ENCODE assay signal across 8 mouse cellular contexts in genomic region chr10:126752699-126753098, GRCm38 (mm10).
A peak's percentile ranks its signal among the peaks of the same experiment; 100 is the strongest.
DNase-seq lines count a peak whose midpoint lies in the region; ATAC-seq and TF ChIP-seq lines count a peak whose summit lies in the region.

No protein-coding gene starts in this region.

- H3K4me2 ChIP-seq in hindbrain, embryonic 15.5 days, result 0 out of 2 replicates have a peak overlapping the region, but pooled peaks have one; percentile 16
- no peak overlapping the region for H3K4me2 ChIP-seq in hindbrain, embryonic 13.5 days
- no peak overlapping the region for H3K4me2 ChIP-seq in liver, postnatal 0 days (ENCODE audit: low read depth, low read length)
- H3K4me2 ChIP-seq in forebrain, embryonic 12.5 days, result no peak overlapping the region

- TF ChIP-seq EP300 in liver, postnatal 0 days (IDR thresholded peaks at IDR 0.05; ENCODE audit: low read depth), result no peak

- TF ChIP-seq CTCF in liver, postnatal 0 days (IDR thresholded peaks at IDR 0.05; ENCODE audit: low read depth), result peak; percentile 41

- 58% methylated on average over 11 of the region's 11 CpGs for WGBS in hindbrain, embryonic 15.5 days
- 61% methylated on average over 11 of the region's 11 CpGs for WGBS in hindbrain, embryonic 13.5 days
- WGBS in liver, postnatal 0 days (ENCODE audit: insufficient replicate concordance), result 47% methylated on average over 11 of the region's 11 CpGs
- 65% methylated on average over 11 of the region's 11 CpGs for WGBS in forebrain, embryonic 12.5 days
- 53% methylated on average over 11 of the region's 11 CpGs for WGBS in heart, embryonic 10.5 days

- no peak for ATAC-seq in hindbrain, embryonic 15.5 days (ENCODE audit: low FRiP score, low read depth)
- no peak for ATAC-seq in hindbrain, embryonic 13.5 days (ENCODE audit: low FRiP score)
- no peak for ATAC-seq in liver, postnatal 0 days
- ATAC-seq in forebrain, embryonic 12.5 days (ENCODE audit: low FRiP score), result no peak

- H3K4me3 ChIP-seq in hindbrain, embryonic 15.5 days, result no peak overlapping the region
- no peak overlapping the region for H3K4me3 ChIP-seq in hindbrain, embryonic 13.5 days
- H3K4me3 ChIP-seq in liver, postnatal 0 days (ENCODE audit: low read depth, low read length), result no peak overlapping the region
- H3K4me3 ChIP-seq in forebrain, embryonic 12.5 days (replicated peaks), result no peak overlapping the region
- no peak overlapping the region for H3K4me3 ChIP-seq in heart, embryonic 10.5 days

- H3K4me1 ChIP-seq in hindbrain, embryonic 15.5 days (replicated peaks), result peaks cover 19% of the 10 kb centered on the region
- H3K4me1 ChIP-seq in hindbrain, embryonic 13.5 days (replicated peaks), result peaks cover 26% of the 10 kb centered on the region
- H3K4me1 ChIP-seq in liver, postnatal 0 days (ENCODE audit: insufficient read depth), result no peaks in the 10 kb centered on the region
- peaks cover 9% of the 10 kb centered on the region; the same call in 1 of the 2 replicates for H3K4me1 ChIP-seq in forebrain, embryonic 12.5 days
- no peaks in the 10 kb centered on the region for H3K4me1 ChIP-seq in heart, embryonic 10.5 days

- H3K9me3 ChIP-seq in hindbrain, embryonic 15.5 days, result no peaks in the 10 kb centered on the region
- H3K9me3 ChIP-seq in hindbrain, embryonic 13.5 days, result no peaks in the 10 kb centered on the region
- H3K9me3 ChIP-seq in liver, postnatal 0 days (ENCODE audit: low read length), result no peaks in the 10 kb centered on the region
- no peaks in the 10 kb centered on the region for H3K9me3 ChIP-seq in forebrain, embryonic 12.5 days
- H3K9me3 ChIP-seq in heart, embryonic 10.5 days, result no peaks in the 10 kb centered on the region

- H3K27ac ChIP-seq in hindbrain, embryonic 15.5 days (replicated peaks), result no peak overlapping the region
- no peak overlapping the region for H3K27ac ChIP-seq in hindbrain, embryonic 13.5 days
- H3K27ac ChIP-seq in liver, postnatal 0 days (ENCODE audit: low read depth), result no peak overlapping the region
- no peak overlapping the region for H3K27ac ChIP-seq in forebrain, embryonic 12.5 days
- H3K27ac ChIP-seq in heart, embryonic 10.5 days, result no peak overlapping the region

- H3K36me3 ChIP-seq in hindbrain, embryonic 15.5 days, result no peaks in the 10 kb centered on the region
- no peaks in the 10 kb centered on the region for H3K36me3 ChIP-seq in hindbrain, embryonic 13.5 days
- no peaks in the 10 kb centered on the region for H3K36me3 ChIP-seq in liver, postnatal 0 days (replicated peaks; ENCODE audit: insufficient read depth, low read length)
- no peaks in the 10 kb centered on the region for H3K36me3 ChIP-seq in forebrain, embryonic 12.5 days (replicated peaks)
- H3K36me3 ChIP-seq in heart, embryonic 10.5 days, result no peaks in the 10 kb centered on the region

- H3K27me3 ChIP-seq in hindbrain, embryonic 15.5 days, result no peaks in the 10 kb centered on the region
- no peaks in the 10 kb centered on the region for H3K27me3 ChIP-seq in hindbrain, embryonic 13.5 days
- H3K27me3 ChIP-seq in liver, postnatal 0 days (ENCODE audit: insufficient read depth, low read length), result no peaks in the 10 kb centered on the region
- no peaks in the 10 kb centered on the region for H3K27me3 ChIP-seq in forebrain, embryonic 12.5 days
- H3K27me3 ChIP-seq in heart, embryonic 10.5 days (ENCODE audit: insufficient read depth, poor library complexity, severe bottlenecking), result no peaks in the 10 kb centered on the region

- no peak overlapping the region for H3K9ac ChIP-seq in hindbrain, embryonic 15.5 days
- no peak overlapping the region for H3K9ac ChIP-seq in hindbrain, embryonic 13.5 days
- no peak overlapping the region for H3K9ac ChIP-seq in liver, postnatal 0 days (replicated peaks)
- H3K9ac ChIP-seq in forebrain, embryonic 12.5 days, result no peak overlapping the region

- peak; percentile 63 for DNase-seq in ZHBTc4 (ENCODE audit: low read depth, low spot score)
- peak; percentile 32 to 50 for DNase-seq in frontal cortex, postnatal 14 days (ENCODE audit: low spot score in 2 of 2)
- DNase-seq in liver, postnatal 0 days, result no peak
- no peak for DNase-seq in natural killer cell, adult 2 months (ENCODE audit: low spot score in 2 of 2)
- DNase-seq in heart, embryonic 10.5 days (ENCODE audit: low spot score), result no peak

Comparison
In these comparisons a context has a peak if more than half of its experiments do, and no peak if none do; other contexts are left out.
1. DNase-seq: peak in ZHBTc4 (single experiment) and frontal cortex, postnatal 14 days (2 of 2); none in liver, postnatal 0 days (single experiment), natural killer cell, adult 2 months (0 of 2) and heart, embryonic 10.5 days (single experiment).